Mouse (Mus musculus) embryonic fibroblast, embryonic 13.5 days (primary cell): ENCODE results near the gene Wbp2nl. TPM values are rescaled to one million over a fixed set of nuclear protein-coding genes. Genes with fewer than 3 reads are reported as not detected.
A peak's percentile ranks its signal among the peaks of the same experiment; 100 is the strongest.
"Not testable (repeated sequence)": the region's sequence is repeated elsewhere in the genome, so short reads cannot be mapped to it uniquely, and the experiment has no call there.

ENCODE experiments used
- H3K27ac ChIP-seq: 2 replicates; pipeline ENCODE4 v1.5.1; 2012; ENCODE audit warnings: low read length, control low read depth, inconsistent platforms; ENCODE audit not compliant: insufficient read depth
- H3K4me1 ChIP-seq: 2 replicates; pipeline ENCODE4 v1.6.1; 2011; ENCODE audit warnings: low read length; ENCODE audit not compliant: control insufficient read depth, insufficient read depth
- H3K4me3 ChIP-seq: 2 replicates; pipeline ENCODE4 v1.5.1; 2011; ENCODE audit warnings: mild to moderate bottlenecking, control low read depth, low read length; ENCODE audit not compliant: insufficient read depth
- CTCF ChIP-seq: IDR thresholded peaks from 2 replicates; pipeline ENCODE4 v1.5.1; 2011; ENCODE audit warnings: mild to moderate bottlenecking, control low read depth, low read length, moderate library complexity, borderline replicate concordance; ENCODE audit not compliant: insufficient read depth
- POLR2A ChIP-seq: IDR thresholded peaks from 2 replicates; pipeline ENCODE4 v1.6.1; 2011; ENCODE audit warnings: low read depth, mild to moderate bottlenecking, control low read depth, low read length, moderate library complexity
- polyA plus RNA-seq: library from polyadenylated mRNA; stranded (reverse); fragments of >200 nt; gene quantifications from 2 replicates; pipeline ENCODE4 v1.2.4, GENCODE M21; 2011; ENCODE audit warnings: low read depth; ENCODE audit not compliant: missing spikeins, insufficient read length

The Wbp2nl gene
- polyA plus RNA-seq, 1 experiment: not detected

DNA sequence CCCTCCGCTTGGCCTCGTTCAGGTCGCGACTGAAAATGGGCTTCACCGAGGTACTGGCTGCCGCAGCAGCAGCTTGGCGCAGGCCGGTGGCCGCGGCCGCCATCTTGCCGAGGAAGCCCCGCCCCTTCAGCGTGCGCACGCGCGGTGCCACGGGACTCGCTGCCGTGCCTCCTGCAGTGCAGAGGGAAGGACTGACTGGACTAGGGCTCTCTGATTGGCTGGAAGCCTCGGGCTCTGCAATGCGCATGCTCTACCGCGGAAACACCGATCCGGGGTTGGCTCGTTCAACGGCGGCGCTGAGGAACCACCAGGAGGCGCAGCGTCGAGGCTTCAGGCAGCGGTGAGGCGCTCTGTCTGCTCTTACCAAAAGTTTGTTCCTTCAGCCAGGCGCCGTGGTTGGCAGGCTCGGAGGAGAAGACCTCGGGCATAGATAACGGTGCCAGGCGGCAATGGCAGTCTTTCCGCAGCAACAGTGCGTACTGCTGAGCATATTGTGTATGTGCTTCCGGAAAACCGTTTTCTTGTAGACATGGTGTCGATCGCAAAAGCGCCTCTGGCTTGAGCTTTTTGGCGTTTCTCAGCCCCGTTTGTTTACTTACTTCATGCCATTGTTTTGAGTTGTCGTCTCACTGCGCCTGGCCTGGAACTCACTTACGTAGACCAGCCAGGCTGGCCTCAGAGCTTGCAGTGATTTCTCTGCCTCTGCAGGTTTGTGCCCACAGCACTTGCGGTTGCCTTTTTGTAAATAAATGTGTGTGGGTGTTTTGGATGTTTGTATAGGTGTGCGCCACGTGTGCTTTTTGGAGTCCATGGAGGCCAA is 55.6 kb downstream of the Wbp2nl start, which contains the start of gene Ndufa6:
Gene Ndufa6 (minus strand): TSS at position 197 of the 820 bp plus-strand sequence.
- peak within 1 kb of the TSS; percentile 77 for H3K27ac ChIP-seq
- TF ChIP-seq CTCF (peak; percentile 93), POLR2A (peak; percentile 99)
- H3K4me3 ChIP-seq: peak within 1 kb of the TSS; percentile 72
- no peaks in the 10 kb centered on the region for H3K4me1 ChIP-seq

DNA sequence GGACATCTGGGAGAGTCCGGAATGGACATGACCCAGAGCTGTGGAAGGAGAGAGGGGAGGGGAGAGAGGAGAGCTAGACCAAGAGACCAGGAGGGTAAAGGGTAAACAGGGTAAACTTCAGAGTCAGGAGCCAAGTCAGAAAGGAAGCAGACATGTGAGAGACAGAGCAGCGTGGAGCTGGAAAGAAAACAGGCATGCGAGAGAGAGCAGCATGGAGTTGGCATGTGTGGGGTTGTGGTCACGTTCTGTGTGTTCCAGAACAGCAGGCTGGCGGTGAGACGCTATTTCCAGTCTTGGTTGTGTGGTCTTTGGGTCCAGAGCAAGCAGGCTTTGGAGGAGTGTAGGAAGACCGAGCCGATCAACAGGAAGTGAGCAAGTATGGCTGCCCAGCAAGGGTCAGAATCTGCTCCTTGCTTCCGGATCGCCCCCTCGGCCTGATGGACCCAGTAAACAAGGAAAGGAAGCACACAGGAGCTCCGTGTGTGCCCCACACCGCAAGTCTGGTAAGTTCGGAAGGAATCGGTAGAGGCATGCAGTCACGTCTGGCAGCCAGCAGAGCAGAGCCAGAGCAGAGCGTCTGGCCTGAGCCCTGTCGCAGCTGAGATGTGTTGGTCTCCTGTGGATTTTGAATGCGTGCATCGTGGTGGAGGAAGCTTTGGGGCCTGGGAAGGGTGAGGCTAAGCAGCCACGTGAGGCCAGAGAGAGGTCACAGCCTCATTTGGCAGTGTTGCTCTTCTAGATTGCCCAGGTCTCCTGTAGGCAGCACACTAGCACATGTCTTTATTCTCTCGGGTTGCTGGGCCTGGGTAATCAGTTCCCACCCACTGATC is 59.9 kb downstream of the Wbp2nl start:
- no peaks in the 10 kb centered on the region for H3K4me1 ChIP-seq

DNA sequence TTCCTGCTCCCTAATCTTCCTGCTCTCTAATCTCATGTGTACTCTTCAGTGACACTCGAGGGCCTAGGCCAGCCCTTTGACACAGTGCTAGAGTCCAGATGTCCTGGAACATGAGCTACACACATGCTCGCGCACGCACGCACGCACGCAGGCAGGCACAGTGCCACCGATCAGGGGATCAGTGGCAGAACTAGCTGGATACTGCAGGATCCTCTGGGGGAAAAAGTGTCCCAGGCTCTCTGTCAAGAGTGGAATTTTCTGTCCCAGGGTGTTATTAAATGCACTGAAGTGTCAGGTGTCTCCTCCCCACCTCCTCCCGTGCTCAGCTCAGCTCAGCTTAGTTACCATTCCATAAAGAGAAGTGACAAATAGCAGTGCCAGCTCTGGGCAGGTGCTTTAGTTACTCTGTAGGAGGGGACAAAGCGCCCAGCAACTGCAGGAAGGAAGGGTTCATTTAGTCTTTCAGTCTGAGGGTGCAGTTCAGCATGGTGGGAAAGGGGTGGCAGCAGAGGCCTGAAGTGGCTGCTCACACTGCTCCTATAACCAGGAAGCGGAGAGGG is 62.8 kb downstream of the Wbp2nl start:
- H3K27ac ChIP-seq: no peak overlapping the region
- H3K4me1 ChIP-seq: no peaks in the 10 kb centered on the region
- TF ChIP-seq POLR2A: no peak
- peak; percentile 15; the same call in 1 of the 2 replicates for TF ChIP-seq CTCF
- H3K4me3 ChIP-seq: no peak overlapping the region

More for the DNA sequence above, 59.9 kb downstream of the Wbp2nl start:
- H3K27ac ChIP-seq: no peak overlapping the region
- no peak overlapping the region for H3K4me3 ChIP-seq
- no peak for TF ChIP-seq POLR2A
- TF ChIP-seq CTCF: no peak

DNA sequence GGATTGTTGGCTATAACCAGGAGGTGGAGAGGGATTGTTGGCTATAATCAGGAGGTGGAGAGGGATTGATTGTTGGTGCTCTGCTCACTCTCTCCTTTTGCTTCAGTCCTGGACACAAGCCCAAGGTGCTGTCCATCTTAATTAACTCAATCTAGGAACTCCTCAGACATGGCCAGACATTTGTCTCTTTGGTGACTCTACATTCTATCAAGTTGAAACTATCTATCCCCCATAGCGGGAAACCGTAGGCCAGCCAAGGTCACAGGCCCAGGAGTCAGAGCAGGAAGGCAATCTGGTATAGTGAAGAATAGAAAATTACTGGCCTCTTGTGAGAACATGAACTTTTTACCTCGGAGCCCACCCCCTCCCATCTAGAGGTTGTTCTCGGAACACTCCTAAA is 63.5 kb downstream of the Wbp2nl start:
- TF ChIP-seq POLR2A (no peak), CTCF (no peak)
- Histone ChIP-seq H3K4me1 (no peaks in the 10 kb centered on the region), H3K4me3 (no peak overlapping the region), H3K27ac (no peak overlapping the region)

DNA sequence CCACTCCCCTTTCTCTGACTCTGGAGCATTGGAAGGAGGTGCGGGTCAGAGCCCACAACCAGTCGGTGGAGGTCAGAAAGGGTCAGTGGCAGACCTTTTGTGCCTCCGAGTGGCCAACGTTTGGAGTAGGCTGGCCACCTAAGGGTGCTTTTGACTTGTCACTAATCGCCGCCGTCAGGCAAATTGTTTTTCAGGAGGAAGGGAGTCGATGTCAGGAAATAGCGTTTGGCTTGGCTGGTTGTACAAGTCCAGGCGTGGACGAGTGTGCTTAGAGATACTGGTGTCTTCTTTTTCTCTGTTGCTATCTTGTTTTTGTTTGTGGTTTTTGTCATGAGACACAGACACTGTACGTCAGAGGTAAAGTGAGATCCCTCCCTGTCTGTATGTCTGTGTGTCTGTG is 65.0 kb downstream of the Wbp2nl start:
- H3K27ac ChIP-seq, H3K4me3 ChIP-seq, H3K4me1 ChIP-seq: not testable (repeated sequence)

Other genes with a start within 250 kb of the Wbp2nl start
- gene 4930407I10Rik, start 239.8 kb upstream of the Wbp2nl start, polyA plus RNA-seq: not detected in 2 replicates
- not detected in 2 replicates for gene Mei1, start 229.0 kb upstream of the Wbp2nl start, polyA plus RNA-seq
- gene Ccdc134, start 171.0 kb upstream of the Wbp2nl start, polyA plus RNA-seq: 15.0 and 18.6 TPM in 2 replicates
- gene Srebf2, start 151.8 kb upstream of the Wbp2nl start, polyA plus RNA-seq: 86.4 and 87.3 TPM in 2 replicates
- gene Shisa8, start 86.1 kb upstream of the Wbp2nl start, polyA plus RNA-seq: not detected in 2 replicates
- gene Tnfrsf13c, start 74.6 kb upstream of the Wbp2nl start, polyA plus RNA-seq: not detected in 2 replicates
- 13.1 and 16.1 TPM in 2 replicates for gene Cenpm, start 54.2 kb upstream of the Wbp2nl start, polyA plus RNA-seq
- not detected in 2 replicates for gene 1500009C09Rik, start 46.6 kb upstream of the Wbp2nl start, polyA plus RNA-seq
- 1.6 and 2.8 TPM in 2 replicates for gene Sept3, start 24.1 kb upstream of the Wbp2nl start, polyA plus RNA-seq
- 42.6 and 42.8 TPM in 2 replicates for gene Naga, start 40.0 kb downstream of the Wbp2nl start, polyA plus RNA-seq
- gene Pheta2, start 40.0 kb downstream of the Wbp2nl start, polyA plus RNA-seq: 3.1 and 8.1 TPM in 2 replicates
- 99.2 and 103 TPM in 2 replicates for gene Smdt1, start 40.0 kb downstream of the Wbp2nl start, polyA plus RNA-seq
- 154 and 171 TPM in 2 replicates for gene Ndufa6, start 55.4 kb downstream of the Wbp2nl start, polyA plus RNA-seq
- gene Cyp2d22, start 81.3 kb downstream of the Wbp2nl start, polyA plus RNA-seq: 4.4 and 4.9 TPM in 2 replicates
- not detected in 2 replicates for gene Cyp2d11, start 95.1 kb downstream of the Wbp2nl start, polyA plus RNA-seq
- not detected in 2 replicates for gene Cyp2d10, start 108.2 kb downstream of the Wbp2nl start, polyA plus RNA-seq
- not detected in 2 replicates for gene Cyp2d9, start 134.5 kb downstream of the Wbp2nl start, polyA plus RNA-seq